Mouse (Mus musculus) thymus, postnatal 10 days (tissue): Measurements from ENCODE around the gene Cacna1b.
A peak's percentile ranks its signal among the peaks of the same experiment; 100 is the strongest.

Experiments used
- DNase-seq, 2 experiments: peaks; one replicate each; pipeline ENCODE4 v3.0.0; 2021; ENCODE audit warnings: low spot score in 2 of 2

Cacna1b gene

DNA sequence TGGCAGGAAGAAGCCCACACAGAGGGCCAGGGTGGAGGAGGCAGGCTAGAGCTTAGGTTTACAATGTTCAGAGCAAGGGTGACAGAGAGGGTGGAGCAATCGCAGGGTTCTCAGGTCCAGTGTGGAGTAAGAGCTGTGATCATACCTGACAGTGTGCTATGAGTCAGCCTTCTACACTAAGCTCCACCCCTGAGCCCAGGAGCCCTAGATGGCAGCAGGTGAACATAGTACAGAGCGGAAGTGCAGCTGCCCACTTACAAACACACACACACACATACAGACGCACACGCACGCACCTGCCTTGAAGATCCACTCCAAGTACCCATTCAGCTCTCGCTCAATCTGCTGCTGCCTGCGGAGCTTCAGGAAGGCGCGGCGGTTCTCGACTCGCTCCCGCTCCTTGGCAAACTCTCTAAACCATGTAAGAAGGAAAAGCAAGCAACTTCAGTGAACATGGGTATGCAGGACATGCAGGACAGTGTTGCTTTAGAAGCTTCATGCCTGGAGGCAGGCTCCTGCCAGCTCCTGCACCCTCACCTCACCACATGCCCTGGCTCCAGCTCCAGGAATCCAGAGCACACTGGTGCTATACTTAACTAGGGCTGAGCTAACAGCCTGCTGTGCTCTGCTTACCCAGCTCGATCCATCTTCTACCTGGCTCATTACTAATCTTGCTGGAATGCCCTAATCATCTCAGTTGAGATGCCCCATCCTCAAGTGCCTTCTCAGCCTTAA, 43.1 kb downstream of the Cacna1b start:
- DNase-seq = no peak

DNA sequence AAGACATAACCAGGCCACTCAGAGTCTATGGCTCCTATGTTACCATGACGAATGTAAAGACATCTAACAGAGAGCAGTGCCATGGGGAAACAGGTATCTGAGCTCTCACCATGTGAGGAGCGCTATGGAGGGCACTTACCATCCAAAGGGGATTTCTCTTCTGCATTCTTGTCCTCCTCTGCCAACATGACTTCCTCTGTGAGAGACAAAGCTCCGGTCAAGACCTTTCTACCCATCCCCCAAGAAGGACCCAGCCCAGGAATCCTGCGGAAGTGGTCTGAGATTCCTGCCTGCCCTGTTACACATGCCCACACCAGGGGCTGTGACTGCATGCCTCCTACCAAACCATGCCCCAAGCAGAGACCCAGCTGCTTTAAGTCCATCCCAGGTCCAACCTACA, 44.0 kb downstream of the Cacna1b start:
- no peak for DNase-seq

DNA sequence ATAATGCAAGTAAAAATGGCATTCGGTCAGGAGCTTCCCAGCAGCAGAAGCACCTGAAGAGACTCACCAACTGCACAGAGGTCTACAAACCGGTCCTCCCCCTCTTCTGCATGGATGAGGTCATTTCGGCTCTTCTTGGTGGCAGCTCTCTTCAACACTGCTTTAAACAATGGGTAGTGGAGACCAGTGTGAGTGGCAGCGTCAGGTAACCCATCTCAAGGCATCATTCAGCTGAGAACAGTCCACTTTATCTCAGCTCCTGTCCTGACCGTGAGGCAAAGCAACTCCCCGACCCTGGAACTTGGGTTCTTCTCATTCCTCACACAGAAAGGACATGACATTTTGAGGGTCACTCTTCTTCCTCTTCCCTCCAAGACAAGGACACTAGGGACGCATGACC, 45.0 kb downstream of the Cacna1b start:
- DNase-seq = no peak

DNA sequence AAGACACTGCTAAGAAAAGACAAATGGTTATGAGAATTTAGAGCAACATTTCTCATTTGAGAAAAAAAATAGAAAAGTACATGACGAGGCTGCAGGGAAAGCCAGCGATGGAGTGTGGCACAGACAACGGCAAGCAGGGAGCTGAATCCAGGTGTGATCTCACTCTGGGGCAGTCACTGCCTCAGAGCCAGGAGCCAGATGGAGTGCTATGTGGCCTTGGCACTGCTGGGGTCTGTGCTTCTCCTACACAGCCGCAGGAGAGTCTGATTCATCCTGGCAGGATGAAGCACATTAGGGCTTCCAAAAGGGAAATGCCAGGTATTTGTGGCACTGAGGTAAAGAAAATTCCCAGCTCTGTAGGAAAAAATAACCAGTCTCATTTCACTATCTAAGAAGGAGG, 45.5 kb downstream of the Cacna1b start:
- DNase-seq = no peak

DNA sequence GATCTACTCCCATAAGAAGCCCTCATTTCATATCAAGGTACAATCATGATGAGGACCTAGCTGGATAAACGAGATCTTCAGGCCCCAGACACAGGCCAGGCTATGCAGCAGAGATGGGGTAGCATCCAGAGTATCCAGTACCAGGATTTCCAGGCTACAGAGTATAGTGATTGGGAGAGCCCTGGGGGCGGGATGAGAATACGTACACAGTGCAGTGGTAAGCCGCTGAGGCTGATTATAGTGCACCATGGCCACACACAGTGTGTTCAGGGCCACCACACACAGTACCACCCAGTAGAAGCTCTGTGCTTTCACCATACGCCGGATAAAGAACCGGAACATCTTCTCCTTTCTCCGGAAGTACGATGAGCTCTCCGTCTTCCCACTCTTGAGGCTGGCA, 57.0 kb downstream of the Cacna1b start:
- DNase-seq = no peak

DNA sequence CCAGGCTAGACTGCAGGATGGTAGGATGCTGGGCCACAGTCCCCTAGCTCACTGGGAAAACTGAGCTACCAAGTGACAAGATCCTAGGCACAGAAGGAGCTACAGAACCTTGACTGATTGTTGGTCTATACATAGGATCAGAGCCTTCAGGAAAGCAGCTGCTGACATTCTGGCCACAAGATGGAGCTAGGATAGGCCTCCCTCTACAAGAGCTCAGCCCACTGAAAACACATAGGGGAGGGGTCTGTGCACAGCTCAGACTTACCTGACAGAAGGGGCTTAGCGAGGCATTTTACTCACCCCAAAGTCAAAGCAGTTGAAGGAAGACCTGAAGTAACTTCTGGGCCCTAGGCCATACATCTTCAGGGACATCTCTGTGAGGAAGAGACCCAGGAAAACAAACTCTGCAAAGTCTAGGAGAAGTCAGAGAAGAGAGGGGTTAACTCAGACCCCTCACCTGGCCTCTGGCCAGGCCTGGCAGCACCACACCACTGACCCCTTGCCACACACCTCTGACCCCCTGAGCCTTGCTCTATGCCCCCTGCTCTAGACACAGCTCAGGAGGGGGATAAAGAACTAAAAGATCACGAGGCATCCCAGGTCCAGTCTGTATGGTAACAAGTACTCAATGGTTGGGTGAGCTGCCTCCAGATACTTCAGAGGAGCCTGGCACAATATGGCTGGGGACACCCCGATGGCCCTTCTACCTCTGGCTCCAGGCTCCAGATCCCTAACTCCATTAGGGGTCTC, 60.6 kb downstream of the Cacna1b start:
- DNase-seq = peak in 1 of 2 experiments; percentile 11

DNA sequence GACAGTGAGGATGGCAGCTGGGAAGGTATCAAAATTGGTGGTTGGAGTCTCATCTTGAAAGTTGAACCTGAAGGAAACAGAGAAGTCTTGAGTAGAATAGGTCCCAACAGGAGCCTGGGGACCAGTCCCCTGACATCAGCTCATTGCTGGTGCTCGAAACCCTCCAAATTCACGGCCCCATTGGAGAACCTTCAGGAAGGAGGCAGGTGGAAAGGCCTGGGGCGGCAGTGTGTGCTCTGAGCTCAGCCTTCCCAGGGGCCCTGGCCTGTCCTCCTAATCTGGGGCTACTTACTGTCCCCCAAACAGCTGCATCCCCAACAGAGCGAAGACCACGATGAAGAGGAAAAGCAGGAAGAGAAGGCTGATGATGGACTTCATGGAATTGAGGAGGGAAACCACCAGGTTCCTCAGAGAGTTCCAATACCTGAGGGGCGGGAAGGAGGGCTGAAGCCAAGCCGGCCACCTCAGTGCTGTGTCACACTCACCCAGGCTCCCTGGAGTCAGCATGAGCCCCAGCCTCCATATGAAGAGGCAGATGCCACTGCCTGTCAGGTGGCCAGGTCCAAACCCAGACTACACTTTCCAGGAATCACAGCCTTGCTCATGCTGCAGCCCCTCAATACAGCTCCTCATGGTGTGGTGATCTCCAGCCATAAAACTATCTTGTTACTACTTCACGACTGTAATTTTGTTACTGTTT, 65.5 kb downstream of the Cacna1b start:
- no peak for DNase-seq

DNA sequence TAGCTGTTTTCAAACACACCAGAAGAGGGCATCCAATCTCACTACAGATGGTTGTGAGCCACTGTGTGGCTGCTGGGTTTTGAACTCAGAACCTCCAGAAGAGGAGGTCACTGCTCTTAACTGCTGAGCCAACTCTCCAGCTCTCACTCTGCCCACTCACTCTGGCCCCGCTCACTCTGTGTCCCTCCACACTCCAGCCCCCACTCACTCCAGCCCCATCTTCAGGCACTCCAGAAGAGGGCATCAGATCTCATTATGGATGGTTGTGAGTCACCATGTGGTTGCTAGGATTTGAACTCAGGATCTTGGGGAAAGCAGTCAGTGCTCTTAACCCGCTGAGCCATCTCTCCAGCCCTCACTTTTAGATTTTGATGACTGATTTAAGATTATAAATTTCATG, 70.6 kb downstream of the Cacna1b start:
- no peak for DNase-seq

DNA sequence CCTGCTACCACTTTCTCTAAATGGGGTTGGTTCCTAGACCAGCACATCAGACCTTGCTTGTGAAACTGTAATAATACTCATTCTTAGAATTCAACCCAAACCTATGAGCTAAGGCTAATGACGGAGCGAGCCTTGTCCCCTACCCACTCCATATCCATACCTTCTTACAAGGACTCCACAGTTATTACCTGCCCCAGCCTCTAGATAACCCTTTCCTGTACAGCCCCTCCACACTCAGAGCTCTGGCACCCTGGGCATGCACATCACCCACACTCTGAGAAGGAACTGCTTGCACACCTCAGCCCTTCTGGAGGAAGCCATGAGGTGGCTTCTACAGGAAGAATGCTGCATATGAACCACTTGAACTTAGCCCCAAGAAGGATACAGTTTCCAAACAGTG, 72.6 kb downstream of the Cacna1b start:
- no peak for DNase-seq

DNA sequence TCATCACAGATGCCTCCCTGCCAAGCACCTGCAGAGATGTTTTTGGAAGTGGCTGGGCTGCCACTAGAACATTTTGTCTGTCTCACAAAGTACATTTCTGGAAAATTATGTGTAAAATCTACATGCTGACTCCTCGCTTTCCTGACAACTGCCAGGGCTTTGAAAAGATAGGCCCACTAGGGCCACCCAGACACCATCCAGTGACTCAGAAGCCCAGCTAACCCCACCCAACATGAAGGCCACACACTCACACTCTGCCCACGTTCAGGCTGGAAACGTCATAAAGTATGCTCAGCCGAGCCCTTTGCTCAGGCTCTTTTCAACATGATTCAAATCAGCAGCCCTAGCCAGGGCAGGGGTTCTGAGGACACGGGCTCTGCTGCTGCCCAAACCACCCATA, 77.6 kb downstream of the Cacna1b start:
- DNase-seq = no peak

DNA sequence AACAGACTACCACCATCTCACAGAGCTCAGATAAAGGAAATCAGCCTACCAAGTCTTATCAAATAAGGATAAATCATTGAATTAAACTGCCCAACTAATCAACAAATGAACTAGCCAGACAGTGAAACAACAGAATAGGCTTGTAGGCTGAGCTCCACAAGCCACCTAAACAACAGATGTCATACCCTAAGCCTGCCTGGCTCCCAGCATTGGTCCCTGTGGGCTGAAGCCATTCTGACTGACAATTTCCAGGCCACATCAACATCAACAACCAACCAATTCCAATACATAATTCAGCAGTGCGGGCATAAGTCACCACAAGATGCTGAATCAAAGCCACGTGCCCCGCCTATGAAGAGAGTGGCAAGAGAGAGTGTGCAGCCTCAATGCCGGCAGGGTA, 78.2 kb downstream of the Cacna1b start:
- DNase-seq = no peak

DNA sequence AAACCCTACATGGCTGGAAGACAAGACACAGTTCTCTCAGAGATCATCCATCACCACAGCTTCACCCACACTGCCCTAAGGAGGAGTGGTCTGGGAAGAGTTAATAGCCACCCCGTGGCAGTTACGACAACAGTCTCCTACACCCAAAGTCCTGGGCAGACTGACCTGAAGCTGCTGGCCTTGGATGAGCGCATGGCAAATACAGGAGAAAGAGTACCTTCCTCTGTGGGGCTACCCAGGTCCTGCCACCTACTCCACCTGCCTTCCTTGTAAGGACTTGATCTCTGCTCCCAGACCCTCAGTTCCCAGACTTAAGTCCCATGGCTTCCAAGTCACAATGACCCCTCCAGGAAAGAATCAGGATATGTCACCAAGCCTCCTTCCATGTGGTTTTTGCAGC, 79.7 kb downstream of the Cacna1b start:
- DNase-seq = no peak

DNA sequence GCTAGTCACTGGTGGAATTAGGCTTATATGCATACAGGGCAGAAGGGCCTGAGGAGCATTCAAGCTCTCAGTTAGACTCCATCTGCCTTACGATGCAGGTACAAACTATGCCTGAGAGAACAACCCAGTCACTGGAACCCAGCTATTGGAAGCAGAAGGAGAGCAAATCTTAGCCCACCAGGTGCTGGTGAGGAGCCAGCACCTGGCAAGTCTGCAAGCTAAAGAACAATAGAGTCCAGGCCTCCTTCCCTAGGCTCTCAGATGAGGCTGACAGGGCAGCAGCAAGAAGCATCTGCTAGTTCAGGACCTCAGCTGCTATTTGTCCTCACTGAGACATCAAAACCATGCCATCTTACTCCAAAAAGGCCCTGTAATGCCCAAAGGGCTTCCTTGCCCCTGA, 82.2 kb downstream of the Cacna1b start:
- DNase-seq = no peak

DNA sequence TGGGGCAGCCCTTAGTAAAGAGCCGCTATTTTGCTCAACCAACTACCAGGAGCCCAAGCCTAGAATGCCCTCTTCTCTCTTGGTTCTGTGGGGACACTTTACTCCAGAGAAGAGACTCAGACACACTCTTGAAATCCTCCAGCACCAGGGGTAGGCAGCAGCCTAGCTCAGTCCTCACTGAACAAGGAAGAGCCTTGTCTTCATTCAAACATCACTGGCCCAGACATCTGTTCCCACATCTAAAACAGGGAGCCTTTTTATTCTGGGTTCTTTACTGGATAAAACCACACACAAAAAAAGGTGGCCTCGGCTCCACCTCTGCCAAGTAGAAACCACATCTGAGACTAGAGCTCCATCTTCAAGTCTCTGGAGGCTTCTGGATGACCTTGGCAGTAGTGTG, 82.8 kb downstream of the Cacna1b start:
- no peak for DNase-seq

DNA sequence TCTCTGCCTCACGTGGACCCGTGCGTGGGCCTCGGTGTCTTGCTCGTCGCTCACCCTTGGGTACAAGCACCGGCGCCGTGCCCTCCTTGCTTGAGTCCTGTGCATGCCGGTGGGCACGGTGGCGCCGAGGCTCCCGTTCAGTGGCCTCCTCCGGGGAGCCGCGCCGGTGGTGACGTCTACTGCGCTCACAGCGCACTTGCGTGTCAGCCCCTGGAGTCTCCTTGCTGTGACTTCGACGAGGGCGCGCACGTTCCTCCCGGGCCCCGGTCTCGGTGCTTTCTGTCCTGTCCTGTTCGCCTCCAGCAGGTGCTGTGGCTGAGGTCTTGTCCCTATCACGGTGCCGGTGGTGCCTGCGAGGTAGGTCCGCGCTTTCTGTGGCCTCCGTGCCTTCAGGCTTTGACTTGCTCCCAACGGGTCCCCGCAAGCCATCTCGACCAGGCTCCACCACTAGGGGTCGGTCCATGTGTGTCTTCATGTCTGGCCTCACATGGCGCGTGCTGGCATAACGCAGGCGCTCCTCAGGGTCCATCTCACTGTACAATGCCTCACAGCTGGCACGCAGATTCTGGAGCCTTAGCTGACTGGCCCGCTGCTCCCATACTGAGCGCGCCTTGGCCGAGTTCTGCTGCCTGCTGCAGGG, 83.8 kb downstream of the Cacna1b start:
- peak; percentile 55 to 68 for DNase-seq

DNA sequence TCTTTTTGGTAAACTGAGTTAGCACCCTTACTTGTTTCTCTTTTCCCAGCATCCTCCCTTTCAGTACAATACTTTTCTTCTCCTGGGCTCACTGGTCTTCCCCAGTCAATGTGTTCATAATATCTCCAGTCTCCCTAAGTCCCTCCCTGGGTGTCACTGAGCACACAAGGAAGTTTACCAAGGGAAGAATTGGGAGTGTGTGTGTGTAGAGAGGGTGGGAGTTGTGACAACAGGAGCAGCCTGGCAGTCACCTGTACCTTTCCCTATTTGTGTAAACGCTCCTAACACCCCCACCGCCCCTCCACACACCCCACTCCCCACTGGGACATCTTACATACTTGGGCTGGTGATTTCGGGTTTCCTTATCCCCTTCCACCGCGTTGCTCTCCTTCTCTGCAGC, 84.4 kb downstream of the Cacna1b start:
- DNase-seq = no peak

DNA sequence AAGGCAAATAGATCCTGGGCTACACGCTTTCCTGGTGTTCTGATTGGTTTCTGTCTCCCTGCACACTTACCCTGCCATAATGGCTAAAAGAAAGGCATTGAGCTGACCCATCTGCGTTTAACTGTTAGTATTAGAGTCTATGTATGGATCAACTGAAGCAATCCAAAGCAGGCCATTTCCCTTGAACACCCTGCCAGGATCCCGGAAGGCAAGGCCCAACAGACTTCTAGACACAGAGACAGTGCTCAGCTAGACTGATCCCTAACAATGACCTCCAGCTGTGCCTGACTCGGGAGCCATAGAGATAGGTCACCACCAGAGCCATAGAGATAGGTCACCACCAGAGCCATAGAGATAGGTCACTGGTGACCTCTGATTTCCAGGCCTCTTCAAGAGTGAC, 84.8 kb downstream of the Cacna1b start:
- no peak for DNase-seq

DNA sequence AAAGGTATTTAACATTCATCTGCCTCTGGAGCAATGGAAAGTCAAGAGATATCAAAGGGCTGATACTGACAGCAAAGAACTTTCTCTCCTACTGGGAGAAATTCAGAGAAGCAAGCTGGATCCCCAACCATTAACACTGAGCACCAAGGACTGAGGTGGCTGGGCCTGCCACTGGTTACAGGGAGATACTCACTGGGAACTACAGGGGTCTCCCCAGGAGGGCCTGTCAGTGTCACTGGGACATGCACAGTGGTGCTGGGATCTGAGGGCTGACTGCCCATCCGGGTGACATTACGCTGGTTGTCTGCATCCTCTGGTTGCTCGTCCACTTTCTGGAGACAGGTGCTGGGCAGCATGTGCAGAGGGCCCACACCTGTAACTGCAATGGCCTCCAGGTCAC, 85.3 kb downstream of the Cacna1b start:
- DNase-seq = no peak

DNA sequence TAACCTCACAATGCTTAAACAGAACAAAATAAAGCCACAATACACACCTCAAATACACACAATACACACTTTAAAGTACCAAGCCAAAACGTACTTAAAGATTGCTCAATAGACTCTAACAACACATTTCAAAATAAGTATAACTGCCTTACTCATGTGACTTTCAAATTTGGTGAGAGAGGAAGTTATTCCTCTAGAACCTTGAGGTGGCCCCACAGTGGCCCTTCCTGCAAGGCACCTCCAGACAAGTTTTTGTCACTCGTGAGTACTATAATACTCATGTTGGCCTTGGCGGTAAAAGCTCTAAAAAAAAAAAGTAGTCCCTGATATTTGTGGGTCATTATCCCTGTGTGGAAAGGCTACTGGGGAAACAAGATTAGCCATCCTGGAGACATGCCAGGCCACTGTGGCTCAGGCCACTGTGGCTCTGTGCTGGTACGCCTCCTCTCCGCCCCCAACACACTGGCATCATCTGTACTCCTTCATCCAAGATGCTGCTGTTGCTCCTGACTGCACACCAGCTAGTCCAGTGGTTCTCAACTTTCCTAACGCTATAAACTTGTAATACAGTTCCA, 88.4 kb downstream of the Cacna1b start:
- no peak for DNase-seq

DNA sequence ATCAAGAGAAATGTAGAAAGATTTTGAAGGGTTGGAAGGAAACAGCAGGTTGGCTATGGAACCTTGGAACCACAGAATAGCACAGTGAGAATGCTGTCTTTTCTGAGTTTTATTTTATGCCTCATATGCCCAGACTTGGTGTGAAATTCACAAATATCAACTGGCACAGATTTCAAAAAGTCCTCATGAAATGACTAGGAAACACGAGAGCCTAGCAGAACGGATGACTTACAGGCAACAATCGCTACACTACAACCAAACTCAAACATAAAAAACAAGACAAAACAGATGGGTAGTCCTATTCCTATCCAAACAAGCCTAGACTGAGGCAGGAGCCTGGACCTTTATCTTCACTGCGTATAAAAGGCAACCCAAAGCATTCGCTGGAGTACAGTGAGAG, 94.4 kb downstream of the Cacna1b start:
- no peak for DNase-seq

DNA sequence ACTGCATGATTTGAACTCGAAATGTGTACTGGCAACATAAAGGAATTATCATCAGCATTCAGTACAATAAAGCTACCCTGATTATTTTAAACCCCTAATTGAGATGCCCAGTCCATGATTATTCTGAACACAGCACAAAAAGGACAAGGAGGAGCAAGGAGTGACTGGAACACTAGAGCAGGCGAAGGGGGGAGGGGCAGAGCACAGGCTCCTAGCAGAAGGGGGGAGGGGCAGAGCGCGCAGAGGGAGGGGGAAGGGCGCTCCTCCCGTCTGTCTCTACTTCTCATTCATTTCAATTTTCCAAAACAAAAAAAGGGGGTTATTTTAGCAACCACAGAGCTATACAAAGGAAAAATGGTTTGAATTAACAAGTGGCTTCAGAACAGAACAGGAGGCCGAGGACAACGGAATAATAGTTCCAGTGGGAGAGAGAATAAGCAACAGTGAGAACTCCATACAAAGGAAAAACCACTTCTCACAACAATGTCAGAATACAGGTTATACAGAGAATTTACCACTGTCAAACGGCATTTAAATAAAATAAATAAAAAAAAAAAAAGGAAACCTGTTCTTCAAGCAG, 98.2 kb downstream of the Cacna1b start:
- DNase-seq = no peak
